Mouse (Mus musculus) lung, embryonic 15.5 days (tissue): ENCODE measurements around the gene Cuedc1. TPM values are rescaled to one million over a fixed set of nuclear protein-coding genes. Genes with fewer than 3 reads are reported as not detected.

Source experiments
- ATAC-seq: fragments of 200-750 bp; cut with Nextera tagmentation; 2 replicates; pipeline ENCODE4 v1.8.0; 2017; ENCODE audit warnings: moderate number of reproducible peaks, borderline replicate concordance; ENCODE audit not compliant: low FRiP score, low TSS enrichment; ENCODE audit errors: extremely low read depth
- H3K27ac ChIP-seq: fragments of 300-500 bp; sonication (generic); 2 replicates; pipeline ENCODE4 v1.5.1; 2015; ENCODE audit warnings: moderate library complexity, mild to moderate bottlenecking, inconsistent platforms
- H3K27me3 ChIP-seq: fragments of 300-500 bp; sonication (generic); 2 replicates; pipeline ENCODE4 v1.6.1; 2015; ENCODE audit warnings: inconsistent platforms
- H3K36me3 ChIP-seq: fragments of 300-500 bp; sonication (generic); 2 replicates; pipeline ENCODE4 v1.6.1; 2015; ENCODE audit warnings: inconsistent platforms
- H3K4me1 ChIP-seq: fragments of 300-500 bp; sonication (generic); 2 replicates; pipeline ENCODE4 v1.6.1; 2015; ENCODE audit warnings: inconsistent platforms
- H3K4me2 ChIP-seq: fragments of 300-500 bp; sonication (generic); 2 replicates; pipeline ENCODE4 v1.6.1; 2015; ENCODE audit warnings: inconsistent platforms, mild to moderate bottlenecking, moderate library complexity
- H3K4me3 ChIP-seq: fragments of 300-500 bp; sonication (generic); 2 replicates; pipeline ENCODE4 v1.5.1; 2015; ENCODE audit warnings: mild to moderate bottlenecking, inconsistent platforms
- H3K9ac ChIP-seq: fragments of 300-500 bp; sonication (generic); 2 replicates; pipeline ENCODE4 v1.6.1; 2015; ENCODE audit warnings: inconsistent platforms
- H3K9me3 ChIP-seq: fragments of 300-500 bp; sonication (generic); 2 replicates; pipeline ENCODE4 v1.6.1; 2016; ENCODE audit warnings: inconsistent platforms
- WGBS: fragments of 180-500 bp; shearing (Covaris S2); methylation state at CpG from one replicate; pipeline ENCODE4 v1.1.7; 2015; 5-methylcytosine and 5-hydroxymethylcytosine counted together
- polyA plus RNA-seq: library from polyadenylated mRNA; unstranded; fragments of >200 nt; fragmentation: Nextera tagmentation; extraction: Ambion mirVana; gene quantifications from 2 replicates; pipeline ENCODE4 v1.2.1, GENCODE M21; 2015

Gene Cuedc1
- polyA plus RNA-seq, 1 experiment from 2014 or later, result 19.7 TPM

- ATAC-seq, result no peak
- H3K36me3 ChIP-seq, result no peaks in the 10 kb centered on the region
- 52% methylated on average over 3 of the region's 3 CpGs for WGBS
- no peak overlapping the region for H3K4me2 ChIP-seq
- H3K9me3 ChIP-seq, result no peaks in the 10 kb centered on the region
- no peaks in the 10 kb centered on the region; the same call in 1 of the 2 replicates for H3K27me3 ChIP-seq
- no peak overlapping the region for H3K27ac ChIP-seq
- peaks cover 53% of the 10 kb centered on the region for H3K4me1 ChIP-seq
- no peak overlapping the region for H3K9ac ChIP-seq
- H3K4me3 ChIP-seq, result no peak overlapping the region
Observed at GRCm38 (mm10) chr11:88168611-88169010, 70.8 kb downstream of the Cuedc1 start.

GRCm38 (mm10) chr11:88169531-88170040 lies 71.7 kb downstream of the Cuedc1 start:
- H3K36me3 ChIP-seq, result no peaks in the 10 kb centered on the region
- no peak overlapping the region for H3K27ac ChIP-seq
- no peaks in the 10 kb centered on the region; the same call in 1 of the 2 replicates for H3K27me3 ChIP-seq
- H3K4me2 ChIP-seq, result no peak overlapping the region
- no peak overlapping the region for H3K4me3 ChIP-seq
- H3K4me1 ChIP-seq, result peaks cover 56% of the 10 kb centered on the region
- no peak overlapping the region for H3K9ac ChIP-seq
- no peaks in the 10 kb centered on the region for H3K9me3 ChIP-seq
- ATAC-seq, result no peak
- 32% methylated on average over 32 of the region's 32 CpGs for WGBS

- no peak for ATAC-seq
- Histone ChIP-seq H3K27me3 (no peaks in the 10 kb centered on the region; the same call in 1 of the 2 replicates), H3K4me3 (no peak overlapping the region), H3K4me1 (peaks cover 46% of the 10 kb centered on the region), H3K9ac (no peak overlapping the region), H3K36me3 (no peaks in the 10 kb centered on the region), H3K9me3 (no peaks in the 10 kb centered on the region), H3K27ac (no peak overlapping the region), H3K4me2 (no peak overlapping the region)
- 82% methylated on average over 3 of the region's 3 CpGs for WGBS
Observed at GRCm38 (mm10) chr11:88170606-88171005, 72.7 kb downstream of the Cuedc1 start.

DNA sequence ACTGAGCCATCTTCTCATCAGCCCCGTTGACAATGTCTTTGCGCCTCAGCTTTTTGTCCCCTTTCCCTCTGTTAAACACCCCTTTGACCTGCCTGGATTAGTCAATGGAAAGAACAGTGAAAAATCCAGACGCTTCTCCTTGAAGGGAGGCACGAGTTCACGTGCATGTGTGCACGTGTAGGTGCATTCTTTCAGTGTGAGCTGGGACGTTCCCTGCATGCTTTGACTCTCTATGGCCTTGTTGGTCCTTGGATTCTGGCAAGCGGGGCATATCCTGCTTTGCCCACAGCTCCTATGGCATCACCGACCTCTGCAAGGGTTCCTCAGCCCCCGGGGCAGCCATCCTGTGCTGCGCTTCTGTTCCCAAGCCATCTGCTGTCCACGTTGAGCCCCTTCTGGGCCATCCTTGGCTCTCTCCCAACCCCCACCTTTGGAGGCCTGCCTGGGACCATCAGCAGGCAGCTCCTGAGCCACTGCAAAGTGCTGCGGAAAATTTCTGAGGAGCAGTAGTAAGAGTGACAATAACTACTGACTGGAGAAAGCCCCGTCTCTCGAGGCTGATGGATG lies 74.1 kb downstream of the Cuedc1 start:
- H3K27ac ChIP-seq, result peak overlapping the region; percentile 68; the same call in 1 of the 2 replicates
- ATAC-seq, result no peak
- H3K27me3 ChIP-seq, result no peaks in the 10 kb centered on the region; the same call in 1 of the 2 replicates
- no peak overlapping the region for H3K4me2 ChIP-seq
- no peaks in the 10 kb centered on the region for H3K36me3 ChIP-seq
- WGBS, result 61% methylated on average over 15 of the region's 15 CpGs
- H3K9me3 ChIP-seq, result no peaks in the 10 kb centered on the region
- H3K9ac ChIP-seq, result no peak overlapping the region
- H3K4me1 ChIP-seq, result peaks cover 36% of the 10 kb centered on the region
- no peak overlapping the region for H3K4me3 ChIP-seq

DNA sequence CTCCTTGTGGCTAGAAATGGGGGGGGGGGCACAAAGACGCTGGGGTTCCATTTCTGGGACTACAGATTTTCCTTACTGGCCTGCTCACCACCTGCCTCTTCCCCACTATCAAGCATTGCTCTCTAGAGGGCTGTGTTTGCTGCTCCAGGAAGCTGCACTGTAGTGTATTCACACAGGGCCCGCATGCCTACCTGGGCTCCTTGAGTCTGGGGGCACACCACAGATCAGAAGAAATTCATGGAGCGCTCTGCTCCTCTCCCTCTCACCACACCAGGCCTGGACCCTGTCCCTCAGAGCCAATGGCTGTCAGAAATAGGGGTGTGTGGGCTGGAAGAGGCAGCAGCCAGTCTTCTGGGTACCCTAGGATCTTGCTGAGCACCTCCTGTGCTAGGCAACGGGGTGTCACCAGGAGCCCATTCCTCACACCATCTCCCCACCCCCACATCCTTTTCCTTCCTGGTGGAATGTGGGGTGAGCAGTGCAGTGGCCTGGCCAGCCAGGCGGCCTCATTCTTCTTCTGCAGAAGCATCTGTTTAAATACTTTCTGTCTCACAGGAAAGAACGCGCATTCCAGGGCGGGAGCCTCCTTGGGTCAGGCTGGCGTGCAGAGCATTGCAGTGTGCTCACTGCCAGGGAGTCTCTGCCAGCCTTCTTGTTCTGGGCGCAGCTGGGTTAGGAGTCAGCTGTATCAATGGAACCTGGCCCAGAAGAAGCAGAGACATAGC lies 74.9 kb downstream of the Cuedc1 start:
- H3K9me3 ChIP-seq, result no peaks in the 10 kb centered on the region
- H3K27ac ChIP-seq, result peak overlapping the region; percentile 68
- no peaks in the 10 kb centered on the region; the same call in 1 of the 2 replicates for H3K27me3 ChIP-seq
- peak; percentile 81 for ATAC-seq
- H3K9ac ChIP-seq, result no peak overlapping the region
- WGBS, result 15% methylated on average over 10 of the region's 10 CpGs
- H3K4me3 ChIP-seq, result no peak overlapping the region
- H3K4me2 ChIP-seq, result peak overlapping the region; percentile 0; the same call in 1 of the 2 replicates
- H3K36me3 ChIP-seq, result no peaks in the 10 kb centered on the region
- peaks cover 36% of the 10 kb centered on the region for H3K4me1 ChIP-seq

- Histone ChIP-seq H3K4me1 (peaks cover 36% of the 10 kb centered on the region), H3K27me3 (no peaks in the 10 kb centered on the region), H3K27ac (peak overlapping the region; percentile 68), H3K9ac (no peak overlapping the region), H3K4me3 (no peak overlapping the region), H3K36me3 (no peaks in the 10 kb centered on the region), H3K9me3 (no peaks in the 10 kb centered on the region), H3K4me2 (0 out of 2 replicates have a peak overlapping the region, but pooled peaks have one; percentile 0)
- no peak for ATAC-seq
- WGBS, result 11% methylated on average over 9 of the region's 9 CpGs
Observed at GRCm38 (mm10) chr11:88173386-88174025, 75.6 kb downstream of the Cuedc1 start.

DNA sequence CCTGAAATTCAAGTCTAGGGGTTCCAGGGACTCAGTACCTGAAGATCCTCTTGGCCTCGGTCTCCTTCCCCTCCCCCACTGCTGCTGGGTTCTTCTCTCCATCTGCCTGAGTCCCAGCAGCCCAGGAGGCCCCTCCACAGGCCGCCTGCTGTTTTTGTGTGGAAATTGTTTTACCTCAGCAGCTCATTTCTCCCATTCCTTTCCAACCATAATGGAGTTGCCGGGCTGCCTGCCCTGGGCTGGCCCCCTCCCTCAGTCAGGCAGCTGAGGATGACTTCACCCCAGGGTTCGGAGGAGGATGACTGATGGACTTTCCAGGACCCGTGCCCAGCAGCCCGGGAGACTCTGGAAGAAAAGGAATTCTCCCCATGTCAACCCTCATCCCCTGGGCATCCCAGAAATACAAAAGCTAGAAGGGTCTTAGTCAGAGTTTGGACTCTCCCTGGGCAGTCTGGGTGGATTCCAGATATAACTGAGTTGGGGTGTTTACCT lies 82.7 kb downstream of the Cuedc1 start:
- Histone ChIP-seq H3K4me3 (no peak overlapping the region), H3K4me2 (peak overlapping the region; percentile 17), H3K36me3 (0 out of 2 replicates have a peak, but pooled peaks cover 3% of the 10 kb centered on the region), H3K9ac (no peak overlapping the region), H3K4me1 (peaks cover 25% of the 10 kb centered on the region), H3K9me3 (no peaks in the 10 kb centered on the region), H3K27ac (peak overlapping the region; percentile 91), H3K27me3 (no peaks in the 10 kb centered on the region)
- 9% methylated on average over 6 of the region's 6 CpGs for WGBS
- ATAC-seq, result peak; percentile 59

- Histone ChIP-seq H3K4me2 (peak overlapping the region; percentile 17), H3K36me3 (0 out of 2 replicates have a peak, but pooled peaks cover 3% of the 10 kb centered on the region), H3K9me3 (no peaks in the 10 kb centered on the region), H3K4me1 (peaks cover 25% of the 10 kb centered on the region), H3K4me3 (no peak overlapping the region), H3K27me3 (no peaks in the 10 kb centered on the region), H3K27ac (peak overlapping the region; percentile 91), H3K9ac (no peak overlapping the region)
- WGBS, result 7% methylated on average over 16 of the region's 16 CpGs
- ATAC-seq, result peak; percentile 92
Observed at GRCm38 (mm10) chr11:88180959-88181619, 83.2 kb downstream of the Cuedc1 start.

DNA sequence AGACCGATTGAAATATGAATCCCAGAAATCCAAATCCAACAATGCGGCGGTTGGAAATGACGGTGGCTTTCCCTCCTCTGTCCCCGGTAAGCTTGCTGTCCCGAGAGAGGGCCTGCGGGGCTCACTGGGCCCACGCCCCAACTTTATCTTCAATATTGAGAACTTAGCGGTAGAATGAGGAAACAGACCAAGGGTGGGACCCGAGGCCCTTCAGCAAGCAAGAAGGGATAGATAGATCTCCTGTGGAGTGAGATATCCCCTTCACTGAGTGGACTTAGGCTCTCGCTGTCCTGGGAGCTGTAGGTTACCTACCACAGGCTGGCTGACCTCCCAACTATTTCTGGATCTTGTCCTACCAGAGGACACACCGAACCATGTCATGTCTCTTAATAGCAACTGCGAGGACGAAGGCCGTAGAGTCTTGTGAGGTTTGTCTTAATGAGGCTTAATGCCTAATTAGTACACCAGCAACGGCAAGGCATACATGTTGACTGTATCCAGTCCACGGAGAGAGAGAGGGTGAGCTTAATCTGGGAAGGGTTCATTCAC lies 86.8 kb downstream of the Cuedc1 start:
- no peak overlapping the region for H3K4me2 ChIP-seq
- ATAC-seq, result no peak
- 88% methylated on average over 17 of the region's 17 CpGs for WGBS
- H3K4me3 ChIP-seq, result no peak overlapping the region
- no peak overlapping the region for H3K9ac ChIP-seq
- H3K36me3 ChIP-seq, result 0 out of 2 replicates have a peak, but pooled peaks cover 3% of the 10 kb centered on the region
- H3K27ac ChIP-seq, result no peak overlapping the region
- no peaks in the 10 kb centered on the region for H3K27me3 ChIP-seq
- H3K9me3 ChIP-seq, result no peaks in the 10 kb centered on the region
- peaks cover 42% of the 10 kb centered on the region for H3K4me1 ChIP-seq

DNA sequence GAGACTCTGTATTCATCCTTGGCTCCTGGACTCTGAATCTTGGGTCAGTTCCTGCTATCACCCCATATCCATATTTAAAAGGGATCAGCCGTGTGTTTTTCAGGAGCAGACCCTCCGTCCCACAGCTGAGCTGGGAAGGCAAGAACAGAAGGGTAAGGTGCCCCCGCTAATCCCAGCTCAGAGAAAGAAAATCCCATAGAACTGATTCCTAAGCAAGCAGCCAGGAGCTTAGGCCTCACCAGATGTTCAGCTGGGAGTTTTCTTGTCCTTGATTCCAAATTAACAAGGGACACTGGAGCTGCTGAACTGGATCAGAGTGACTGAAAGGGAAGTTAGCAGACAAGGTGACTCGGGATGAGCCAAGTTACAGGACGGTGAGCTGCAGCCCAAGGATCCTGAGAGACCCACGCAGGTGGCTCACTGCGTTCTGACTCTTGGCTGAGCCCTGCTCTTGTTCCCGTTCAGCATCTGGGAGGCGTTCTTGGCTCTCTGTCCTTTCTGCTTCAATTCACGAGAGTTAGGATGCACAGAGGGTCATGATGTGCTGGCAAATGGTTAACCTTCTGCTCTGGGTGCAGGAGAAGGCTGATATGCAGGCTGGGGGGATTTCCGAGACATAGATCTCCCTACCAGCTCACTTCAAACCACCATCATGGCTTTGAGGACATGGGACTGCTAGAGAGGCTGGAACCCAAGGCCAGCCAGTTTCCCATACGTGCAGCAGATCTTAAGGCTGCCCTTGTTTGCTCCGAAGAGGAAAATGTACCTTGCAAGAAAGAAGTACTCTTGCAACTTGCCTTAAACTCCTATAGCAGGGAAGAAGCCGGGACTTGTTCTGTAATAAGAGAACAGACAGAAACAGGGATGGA lies 88.5 kb downstream of the Cuedc1 start:
- Histone ChIP-seq H3K9ac (no peak overlapping the region), H3K9me3 (no peaks in the 10 kb centered on the region), H3K4me1 (peaks cover 26% of the 10 kb centered on the region), H3K27me3 (peaks cover 5% of the 10 kb centered on the region; the same call in 1 of the 2 replicates), H3K36me3 (0 out of 2 replicates have a peak, but pooled peaks cover 3% of the 10 kb centered on the region), H3K4me3 (no peak overlapping the region), H3K4me2 (no peak overlapping the region), H3K27ac (0 out of 2 replicates have a peak overlapping the region, but pooled peaks have one; percentile 67)
- 76% methylated on average over 14 of the region's 14 CpGs for WGBS
- ATAC-seq, result no peak
